Mouse (Mus musculus): ENCODE results near the gene Dcbld1. TPM values are rescaled to one million over a fixed set of nuclear protein-coding genes. Genes with fewer than 3 reads are reported as not detected.

Gene Dcbld1
- polyA plus RNA-seq, 1 experiment from 2014 or later = 23.9 TPM

DNA sequence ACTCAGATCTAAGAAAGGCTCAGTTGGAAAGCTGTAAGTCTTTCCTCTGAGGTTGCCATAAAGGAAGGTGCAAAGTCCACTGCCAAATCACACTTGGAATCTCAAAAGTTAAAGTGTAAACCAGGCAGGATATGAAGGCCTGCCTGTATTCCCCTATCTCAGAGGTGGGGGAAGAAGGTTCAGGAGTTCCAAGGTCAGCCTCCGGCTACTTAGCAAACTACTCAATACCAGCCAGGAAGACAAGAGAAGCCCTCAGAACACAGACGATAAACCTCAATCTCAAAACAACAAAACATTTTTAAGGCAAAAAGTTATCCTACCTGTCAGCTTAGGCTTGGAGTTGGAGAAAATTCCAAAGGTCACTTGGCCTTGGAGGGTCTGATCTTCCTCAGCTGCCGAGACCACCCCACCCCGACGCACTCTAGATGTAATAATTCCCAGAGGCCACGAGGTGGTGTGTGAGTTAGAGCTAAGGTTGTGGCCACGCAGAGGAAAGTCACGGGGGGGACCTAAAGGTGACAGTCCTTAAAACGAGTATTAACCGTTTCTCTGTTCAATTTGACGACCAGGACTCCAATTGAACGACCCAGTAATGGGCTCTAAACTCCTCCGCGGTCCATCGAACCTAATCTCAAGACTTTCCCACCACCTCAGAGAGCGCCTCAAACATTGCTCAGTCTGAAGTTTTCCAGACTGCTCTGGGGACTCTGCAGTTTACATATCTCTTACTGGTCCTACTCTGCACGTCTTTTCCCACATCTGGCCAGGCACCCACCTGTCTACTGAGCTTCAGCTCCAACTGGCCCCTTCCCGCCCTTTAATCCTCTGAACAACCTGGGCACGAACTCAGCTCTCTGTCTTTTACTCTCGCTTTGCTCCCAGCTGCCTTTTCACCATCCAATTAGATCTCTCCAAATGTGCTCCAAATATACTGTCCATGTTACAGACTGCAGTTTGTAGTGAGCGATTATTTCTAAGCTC is 933 bp upstream of the Dcbld1 start:
- no peak overlapping the region for H3K9ac ChIP-seq (ENCODE audit: low read length)
- H3K27ac ChIP-seq (ENCODE audit: low read depth, low read length) = no peak overlapping the region
- peak overlapping the region; percentile 70 for H3K4me3 ChIP-seq (ENCODE audit: low read depth, low read length)
- no peaks in the 10 kb centered on the region for H3K27me3 ChIP-seq (ENCODE audit: control insufficient read depth, insufficient read depth, low read length)
- H3K9me3 ChIP-seq (ENCODE audit: control insufficient read depth, low read length) = no peaks in the 10 kb centered on the region; the same call in 1 of the 2 replicates
- peaks cover 4% of the 10 kb centered on the region; the same call in 1 of the 2 replicates for H3K4me1 ChIP-seq (replicated peaks; ENCODE audit: control insufficient read depth, insufficient read depth, low read length)
- peak overlapping the region; percentile 69; the same call in 1 of the 2 replicates for H3K4me2 ChIP-seq (ENCODE audit: low read depth, low read length, severe bottlenecking)
- peak; percentile 66 for DNase-seq (ENCODE audit: low spot score)
- WGBS = 11% methylated on average over 21 of the region's 21 CpGs
- H3K36me3 ChIP-seq (ENCODE audit: control insufficient read depth, insufficient read depth, low read length) = no peaks in the 10 kb centered on the region
- ATAC-seq (replicated peaks; ENCODE audit: low FRiP score) = peak; percentile 27

DNA sequence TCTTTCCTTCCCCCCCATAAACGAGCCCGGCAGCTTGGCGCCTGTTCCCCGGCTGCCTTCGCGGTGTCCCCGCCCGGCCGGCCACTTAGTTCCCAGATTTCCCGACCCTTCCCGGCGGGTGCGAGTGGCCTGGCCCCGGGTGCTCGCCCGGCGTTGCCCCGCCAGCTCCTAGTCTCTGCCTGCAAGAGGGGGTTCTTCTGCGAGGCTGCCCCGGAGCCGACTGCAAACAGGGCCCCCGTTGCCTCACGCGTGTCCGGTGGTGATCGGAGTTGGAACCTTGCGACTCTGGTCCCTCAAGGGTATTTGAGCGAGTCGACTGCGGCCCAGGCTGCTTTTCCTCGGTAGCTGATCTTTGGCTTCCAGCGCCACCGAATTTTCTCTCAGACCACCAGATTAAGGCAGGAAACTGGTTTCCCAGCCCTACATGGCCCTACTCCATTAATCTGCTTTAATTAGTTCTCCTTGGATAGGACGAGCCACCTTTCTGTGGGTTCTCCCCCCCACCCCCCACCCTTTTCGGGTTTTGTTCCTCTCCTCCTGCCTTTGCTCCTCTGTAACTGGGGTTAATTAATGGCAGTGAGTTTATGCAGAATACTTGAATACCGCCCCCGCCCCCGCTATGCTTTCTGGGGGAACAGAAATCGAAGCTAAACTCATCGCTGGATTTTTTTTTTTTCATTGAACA is 692 bp downstream of the Dcbld1 start:
- ATAC-seq (replicated peaks; ENCODE audit: low FRiP score) (peak; percentile 75), DNase-seq (ENCODE audit: low spot score) (peak; percentile 81)
- Histone ChIP-seq H3K36me3 (ENCODE audit: control insufficient read depth, insufficient read depth, low read length) (no peaks in the 10 kb centered on the region), H3K4me1 (replicated peaks; ENCODE audit: control insufficient read depth, insufficient read depth, low read length) (peaks cover 4% of the 10 kb centered on the region; the same call in 1 of the 2 replicates), H3K9ac (ENCODE audit: low read length) (peak overlapping the region; percentile 83), H3K27me3 (ENCODE audit: control insufficient read depth, insufficient read depth, low read length) (no peaks in the 10 kb centered on the region), H3K27ac (ENCODE audit: low read depth, low read length) (peak overlapping the region; percentile 79), H3K4me2 (ENCODE audit: low read depth, low read length, severe bottlenecking) (peak overlapping the region; percentile 69), H3K9me3 (ENCODE audit: control insufficient read depth, low read length) (no peaks in the 10 kb centered on the region; the same call in 1 of the 2 replicates), H3K4me3 (ENCODE audit: low read depth, low read length) (peak overlapping the region; percentile 70)
- under 1% methylated on average over 39 of the region's 40 CpGs for WGBS

DNA sequence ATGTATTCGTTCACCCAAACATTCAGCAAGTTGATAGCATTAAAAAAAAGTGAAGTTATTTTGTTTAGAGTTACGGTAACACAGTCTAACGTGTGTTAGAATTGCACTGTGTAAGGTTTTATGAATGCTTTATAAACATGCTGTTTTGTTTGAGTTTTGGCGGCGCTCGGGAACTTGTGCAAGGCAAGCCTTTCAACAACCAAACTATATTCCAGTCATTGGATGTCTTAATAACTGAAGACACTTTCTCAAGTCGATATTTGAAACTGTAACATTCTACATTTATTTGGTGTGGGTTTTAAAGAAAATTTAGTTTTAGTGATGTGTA is 1.2 kb downstream of the Dcbld1 start:
- no peak for DNase-seq (ENCODE audit: low spot score)
- H3K9me3 ChIP-seq (ENCODE audit: control insufficient read depth, low read length) = no peaks in the 10 kb centered on the region; the same call in 1 of the 2 replicates
- no peaks in the 10 kb centered on the region for H3K36me3 ChIP-seq (ENCODE audit: control insufficient read depth, insufficient read depth, low read length)
- ATAC-seq (replicated peaks; ENCODE audit: low FRiP score) = no peak
- 11% methylated on average over 7 of the region's 7 CpGs for WGBS
- H3K4me3 ChIP-seq (ENCODE audit: low read depth, low read length) = peak overlapping the region; percentile 70
- H3K4me2 ChIP-seq (ENCODE audit: low read depth, low read length, severe bottlenecking) = peak overlapping the region; percentile 69
- H3K27ac ChIP-seq (ENCODE audit: low read depth, low read length) = no peak overlapping the region
- peak overlapping the region; percentile 83; the same call in 1 of the 2 replicates for H3K9ac ChIP-seq (ENCODE audit: low read length)
- H3K4me1 ChIP-seq (replicated peaks; ENCODE audit: control insufficient read depth, insufficient read depth, low read length) = peaks cover 4% of the 10 kb centered on the region; the same call in 1 of the 2 replicates
- H3K27me3 ChIP-seq (ENCODE audit: control insufficient read depth, insufficient read depth, low read length) = no peaks in the 10 kb centered on the region

DNA sequence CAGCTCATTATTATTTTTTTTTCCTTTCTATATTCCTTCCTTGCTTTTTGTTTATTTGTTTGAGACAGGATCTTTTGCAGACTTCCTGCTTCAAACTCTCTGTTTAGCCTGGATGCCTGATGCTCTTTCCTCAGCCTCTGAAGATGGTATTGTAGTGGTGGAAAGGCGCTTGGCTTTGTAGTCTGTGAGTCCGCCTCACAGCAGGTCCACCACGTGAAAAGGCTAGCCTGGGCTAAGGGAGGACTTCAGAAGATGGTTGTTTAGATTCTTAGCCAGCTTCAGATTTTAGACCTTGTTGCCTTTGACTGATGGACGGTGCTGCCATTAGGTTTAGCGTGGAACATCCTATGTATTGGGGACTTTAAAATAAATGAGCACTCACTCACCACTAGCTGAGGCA is 2.0 kb downstream of the Dcbld1 start:
- Histone ChIP-seq H3K36me3 (ENCODE audit: control insufficient read depth, insufficient read depth, low read length) (no peaks in the 10 kb centered on the region), H3K4me3 (ENCODE audit: low read depth, low read length) (0 out of 2 replicates have a peak overlapping the region, but pooled peaks have one; percentile 70), H3K4me2 (ENCODE audit: low read depth, low read length, severe bottlenecking) (peak overlapping the region; percentile 69), H3K9ac (ENCODE audit: low read length) (no peak overlapping the region), H3K4me1 (replicated peaks; ENCODE audit: control insufficient read depth, insufficient read depth, low read length) (peaks cover 4% of the 10 kb centered on the region; the same call in 1 of the 2 replicates), H3K27ac (ENCODE audit: low read depth, low read length) (no peak overlapping the region), H3K27me3 (ENCODE audit: control insufficient read depth, insufficient read depth, low read length) (no peaks in the 10 kb centered on the region), H3K9me3 (ENCODE audit: control insufficient read depth, low read length) (no peaks in the 10 kb centered on the region; the same call in 1 of the 2 replicates)
- WGBS = 80% methylated on average over 5 of the region's 5 CpGs
- no peak for DNase-seq (ENCODE audit: low spot score)
- no peak for ATAC-seq (replicated peaks; ENCODE audit: low FRiP score)

DNA sequence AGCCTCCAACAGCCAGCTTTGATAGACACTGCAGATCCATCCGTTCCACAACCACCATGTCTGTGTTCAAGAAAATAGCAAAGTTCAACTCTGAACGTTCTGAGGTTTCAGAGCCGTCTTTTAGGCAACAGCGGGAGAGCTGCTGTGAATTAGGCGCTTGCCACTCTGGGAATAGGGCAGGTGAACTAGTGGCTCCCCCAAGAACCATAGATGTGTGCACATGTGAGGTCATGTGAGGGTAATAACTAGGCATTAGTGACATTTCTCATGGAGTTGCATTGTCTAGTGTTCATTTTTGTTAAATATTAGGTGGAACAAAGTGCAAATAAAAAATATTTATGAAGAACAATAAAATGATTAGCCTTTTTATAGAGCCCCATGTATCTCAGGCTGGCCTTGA is 8.6 kb downstream of the Dcbld1 start:
- no peak overlapping the region for H3K27ac ChIP-seq (ENCODE audit: low read depth, low read length)
- no peaks in the 10 kb centered on the region; the same call in 1 of the 2 replicates for H3K9me3 ChIP-seq (ENCODE audit: control insufficient read depth, low read length)
- H3K4me2 ChIP-seq (ENCODE audit: low read depth, low read length, severe bottlenecking) = no peak overlapping the region
- DNase-seq (ENCODE audit: low spot score) = no peak
- no peak overlapping the region for H3K4me3 ChIP-seq (ENCODE audit: low read depth, low read length)
- no peaks in the 10 kb centered on the region for H3K27me3 ChIP-seq (ENCODE audit: control insufficient read depth, insufficient read depth, low read length)
- 90% methylated on average over 5 of the region's 5 CpGs for WGBS
- no peaks in the 10 kb centered on the region for H3K36me3 ChIP-seq (ENCODE audit: control insufficient read depth, insufficient read depth, low read length)
- no peak for ATAC-seq (replicated peaks; ENCODE audit: low FRiP score)
- H3K9ac ChIP-seq (ENCODE audit: low read length) = no peak overlapping the region
- H3K4me1 ChIP-seq (replicated peaks; ENCODE audit: control insufficient read depth, insufficient read depth, low read length) = peaks cover 2% of the 10 kb centered on the region; the same call in 1 of the 2 replicates

DNA sequence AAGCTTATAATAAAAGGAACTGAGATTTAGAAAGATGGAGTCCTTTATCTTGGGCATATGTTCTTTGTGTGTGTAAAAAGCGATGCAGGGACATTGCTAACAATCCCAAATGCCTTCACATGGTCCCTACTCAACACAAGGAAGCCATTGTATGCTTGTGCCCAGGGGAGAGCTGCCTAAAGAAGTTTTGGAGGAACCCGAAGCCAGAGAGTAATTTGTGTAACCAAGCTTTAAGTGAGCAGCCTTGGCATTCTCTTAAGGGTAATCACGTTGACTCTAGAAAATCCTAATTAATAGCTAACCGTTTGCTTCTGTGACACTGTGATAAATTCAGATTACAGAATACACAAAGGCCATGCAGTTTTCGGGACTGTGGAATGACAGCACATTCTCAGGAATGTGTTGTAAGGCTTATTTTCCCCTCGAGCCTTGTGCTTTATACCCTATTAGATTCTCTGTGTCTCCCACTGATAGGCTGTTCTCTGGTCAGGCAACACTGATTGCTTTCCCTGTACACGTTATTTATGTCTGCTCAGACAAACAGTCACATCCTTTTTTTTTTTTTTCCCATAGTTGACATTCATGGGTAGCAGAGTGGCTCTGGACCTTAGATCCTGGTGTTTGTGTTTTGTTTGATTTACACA is 9.4 kb downstream of the Dcbld1 start:
- Histone ChIP-seq H3K4me3 (ENCODE audit: low read depth, low read length) (no peak overlapping the region), H3K9me3 (ENCODE audit: control insufficient read depth, low read length) (no peaks in the 10 kb centered on the region; the same call in 1 of the 2 replicates), H3K27ac (ENCODE audit: low read depth, low read length) (no peak overlapping the region), H3K4me2 (ENCODE audit: low read depth, low read length, severe bottlenecking) (no peak overlapping the region), H3K4me1 (replicated peaks; ENCODE audit: control insufficient read depth, insufficient read depth, low read length) (peaks cover 2% of the 10 kb centered on the region; the same call in 1 of the 2 replicates), H3K36me3 (ENCODE audit: control insufficient read depth, insufficient read depth, low read length) (no peaks in the 10 kb centered on the region), H3K9ac (ENCODE audit: low read length) (no peak overlapping the region), H3K27me3 (ENCODE audit: control insufficient read depth, insufficient read depth, low read length) (no peaks in the 10 kb centered on the region)
- WGBS = 43% methylated on average over 7 of the region's 7 CpGs
- peak; percentile 36; the same call in 1 of the 2 replicates for ATAC-seq (replicated peaks; ENCODE audit: low FRiP score)
- no peak for DNase-seq (ENCODE audit: low spot score)

DNA sequence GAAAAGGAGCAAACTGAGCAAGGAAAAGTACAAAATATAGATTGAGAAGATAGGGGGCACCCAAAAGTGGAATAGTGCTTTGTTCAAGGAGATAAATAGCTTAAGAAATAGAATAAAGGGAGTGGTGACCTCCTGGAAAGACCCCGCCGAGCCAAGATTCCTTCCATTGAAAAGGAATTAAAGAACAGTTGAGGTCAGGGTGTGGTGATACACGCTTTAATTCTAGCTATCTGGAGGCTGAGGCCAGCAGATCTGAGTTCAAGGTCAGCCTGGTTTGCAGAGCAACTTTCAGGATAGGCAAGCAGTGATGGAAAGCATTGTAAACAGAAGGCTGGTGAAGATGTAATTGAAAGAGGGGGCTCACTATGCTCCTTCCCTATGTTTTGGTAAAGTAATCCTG is 12.8 kb downstream of the Dcbld1 start:
- DNase-seq (ENCODE audit: low spot score) (no peak), ATAC-seq (replicated peaks; ENCODE audit: low FRiP score) (no peak)
- Histone ChIP-seq H3K27me3 (ENCODE audit: control insufficient read depth, insufficient read depth, low read length) (no peaks in the 10 kb centered on the region), H3K4me2 (ENCODE audit: low read depth, low read length, severe bottlenecking) (no peak overlapping the region), H3K4me3 (ENCODE audit: low read depth, low read length) (no peak overlapping the region), H3K9ac (ENCODE audit: low read length) (no peak overlapping the region), H3K27ac (ENCODE audit: low read depth, low read length) (no peak overlapping the region), H3K36me3 (ENCODE audit: control insufficient read depth, insufficient read depth, low read length) (no peaks in the 10 kb centered on the region), H3K4me1 (replicated peaks; ENCODE audit: control insufficient read depth, insufficient read depth, low read length) (peaks cover 2% of the 10 kb centered on the region; the same call in 1 of the 2 replicates), H3K9me3 (ENCODE audit: control insufficient read depth, low read length) (no peaks in the 10 kb centered on the region; the same call in 1 of the 2 replicates)
- 38% methylated on average over 3 of the region's 3 CpGs for WGBS

DNA sequence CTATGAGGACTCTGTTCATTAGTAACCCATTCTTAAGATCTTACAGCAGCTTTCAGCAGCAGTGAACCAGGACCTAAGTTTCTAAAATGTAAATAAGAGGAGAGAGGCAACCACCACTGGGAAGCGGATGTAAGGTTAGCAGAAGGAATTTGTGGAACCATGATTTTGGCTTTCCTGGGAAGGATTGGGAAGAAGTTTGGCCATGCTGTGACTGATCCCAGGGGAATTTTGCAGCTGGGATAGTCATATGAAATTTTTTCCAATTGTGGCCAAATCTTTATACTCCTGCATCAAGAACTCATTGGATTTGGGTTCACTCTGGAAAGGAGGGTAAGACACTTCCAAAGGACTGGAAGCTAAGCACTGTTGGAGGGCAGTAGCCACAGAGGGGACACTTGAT is 18.8 kb downstream of the Dcbld1 start:
- no peaks in the 10 kb centered on the region for H3K27me3 ChIP-seq (ENCODE audit: control insufficient read depth, insufficient read depth, low read length)
- H3K27ac ChIP-seq (ENCODE audit: low read depth, low read length) = no peak overlapping the region
- no peak for ATAC-seq (replicated peaks; ENCODE audit: low FRiP score)
- 83% methylated on average over 1 of the region's 1 CpGs for WGBS
- no peak overlapping the region for H3K9ac ChIP-seq (ENCODE audit: low read length)
- H3K4me2 ChIP-seq (ENCODE audit: low read depth, low read length, severe bottlenecking) = no peak overlapping the region
- no peaks in the 10 kb centered on the region for H3K9me3 ChIP-seq (ENCODE audit: control insufficient read depth, low read length)
- H3K4me3 ChIP-seq (ENCODE audit: low read depth, low read length) = no peak overlapping the region
- no peak for DNase-seq (ENCODE audit: low spot score)
- H3K4me1 ChIP-seq (replicated peaks; ENCODE audit: control insufficient read depth, insufficient read depth, low read length) = no peaks in the 10 kb centered on the region
- no peaks in the 10 kb centered on the region for H3K36me3 ChIP-seq (ENCODE audit: control insufficient read depth, insufficient read depth, low read length)

Measured in forebrain, embryonic 11.5 days (tissue).